Mouse (Mus musculus): ENCODE measurements at regions not wholly inside any gene's neighbourhood (a gene's known extent, or its start where the extent isn't known, plus 50 kb on each side); places are given as distances from the start of the nearest gene placed in this dataset.
"Not testable (repeated sequence)": the region's sequence is repeated elsewhere in the genome, so short reads cannot be mapped to it uniquely, and the experiment has no call there.

- no peak for DNase-seq (ENCODE audit: low spot score)
These were observed 245.9 kb downstream of the AI429214 start for GRCm38 (mm10) chr8:37239354-37239753.

DNA sequence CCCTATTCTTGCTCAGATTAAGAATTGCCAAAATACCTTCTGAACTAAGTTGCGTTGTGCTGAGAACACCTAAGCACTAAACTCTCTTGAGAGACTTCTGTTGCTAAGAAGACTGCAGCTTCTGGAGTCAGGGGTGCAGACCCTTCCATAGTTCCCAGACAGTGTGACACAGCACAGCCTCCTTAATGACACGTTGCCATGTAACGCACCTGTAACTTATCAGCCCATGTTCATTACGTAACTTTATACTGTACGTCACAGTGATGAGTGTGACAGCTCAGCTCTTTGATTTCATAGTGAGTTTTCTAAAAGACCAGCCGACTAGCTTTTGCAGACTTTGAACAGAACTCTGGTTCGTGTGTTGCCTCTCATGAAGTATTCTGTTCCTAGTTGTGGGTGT, 257.8 kb downstream of the AI429214 start:
- not testable (repeated sequence) for DNase-seq (ENCODE audit: low spot score)

- no peak for DNase-seq (ENCODE audit: low spot score)
These were observed 297.9 kb downstream of the AI429214 start for GRCm38 (mm10) chr8:37291069-37291850.

All from embryo, embryonic 10.5 days (tissue).